Mouse (Mus musculus) kidney, embryonic 15.5 days (tissue): ENCODE results near the gene Tstd3. TPM values are rescaled to one million over a fixed set of nuclear protein-coding genes. Genes with fewer than 3 reads are reported as not detected.

Experiments used
- ATAC-seq: fragments of 200-750 bp; cut with Nextera tagmentation; replicated peaks from 2 replicates; pipeline ENCODE4 v1.8.0; 2017; ENCODE audit warnings: moderate TSS enrichment; ENCODE audit not compliant: low FRiP score
- H3K27ac ChIP-seq: fragments of 300-500 bp; sonication (generic); 2 replicates; pipeline ENCODE4 v1.5.1; 2015; ENCODE audit warnings: mild to moderate bottlenecking, inconsistent platforms
- H3K27me3 ChIP-seq: fragments of 300-500 bp; sonication (generic); 2 replicates; pipeline ENCODE4 v1.6.1; 2015; ENCODE audit warnings: inconsistent platforms
- H3K36me3 ChIP-seq: fragments of 300-500 bp; sonication (generic); 2 replicates; pipeline ENCODE4 v1.6.1; 2015; ENCODE audit warnings: inconsistent platforms
- H3K4me1 ChIP-seq: fragments of 300-500 bp; sonication (generic); 2 replicates; pipeline ENCODE4 v1.6.1; 2015; ENCODE audit warnings: inconsistent platforms
- H3K4me2 ChIP-seq: fragments of 300-500 bp; sonication (generic); 2 replicates; pipeline ENCODE4 v1.6.1; 2015; ENCODE audit warnings: moderate library complexity, mild to moderate bottlenecking, inconsistent platforms
- H3K4me3 ChIP-seq: fragments of 300-500 bp; sonication (generic); replicated peaks from 2 replicates; pipeline ENCODE4 v1.5.1; 2015; ENCODE audit warnings: mild to moderate bottlenecking, inconsistent platforms
- H3K9ac ChIP-seq: fragments of 300-500 bp; sonication (generic); 2 replicates; pipeline ENCODE4 v1.6.1; 2015; ENCODE audit warnings: mild to moderate bottlenecking, inconsistent platforms
- H3K9me3 ChIP-seq: fragments of 300-500 bp; sonication (generic); replicated peaks from 2 replicates; pipeline ENCODE4 v1.6.1; 2016; ENCODE audit warnings: inconsistent platforms
- WGBS: fragments of 180-500 bp; shearing (Covaris S2); methylation state at CpG from one replicate; pipeline ENCODE4 v1.1.7; 2015; ENCODE audit warnings: mixed read lengths; 5-methylcytosine and 5-hydroxymethylcytosine counted together
- polyA plus RNA-seq: library from polyadenylated mRNA; unstranded; fragments of >200 nt; fragmentation: Nextera tagmentation; extraction: Ambion mirVana; gene quantifications from 2 replicates; pipeline ENCODE4 v1.2.1, GENCODE M21; 2015

Gene Tstd3
- polyA plus RNA-seq, 1 experiment from 2014 or later: 11.5 TPM

DNA sequence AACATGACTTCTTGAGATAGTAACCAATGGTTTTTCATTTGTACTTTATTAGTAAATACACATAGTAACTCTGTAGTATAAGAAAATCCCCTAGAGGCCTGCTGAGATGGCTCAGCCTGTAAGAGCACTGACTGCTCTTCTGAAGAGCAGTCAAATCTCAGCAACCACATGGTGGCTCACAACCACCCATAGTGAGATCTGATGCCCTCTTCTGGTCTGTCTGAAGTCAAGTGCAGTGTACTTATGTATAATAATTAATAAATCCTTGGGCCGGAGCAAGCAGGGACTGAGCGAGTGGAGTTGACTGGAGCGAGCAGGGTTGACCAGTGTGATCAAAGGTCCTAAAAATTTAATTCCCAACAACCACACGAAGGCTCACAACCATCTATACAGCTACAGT lies 27.8 kb downstream of the Tstd3 start:
- H3K9ac ChIP-seq: no peak overlapping the region
- 85% methylated on average over 4 of the region's 4 CpGs for WGBS
- no peak overlapping the region for H3K27ac ChIP-seq
- H3K9me3 ChIP-seq: no peaks in the 10 kb centered on the region
- peaks cover 44% of the 10 kb centered on the region for H3K36me3 ChIP-seq
- H3K27me3 ChIP-seq: no peaks in the 10 kb centered on the region
- H3K4me3 ChIP-seq: no peak overlapping the region
- no peak overlapping the region for H3K4me2 ChIP-seq
- H3K4me1 ChIP-seq: no peaks in the 10 kb centered on the region
- no peak for ATAC-seq

DNA sequence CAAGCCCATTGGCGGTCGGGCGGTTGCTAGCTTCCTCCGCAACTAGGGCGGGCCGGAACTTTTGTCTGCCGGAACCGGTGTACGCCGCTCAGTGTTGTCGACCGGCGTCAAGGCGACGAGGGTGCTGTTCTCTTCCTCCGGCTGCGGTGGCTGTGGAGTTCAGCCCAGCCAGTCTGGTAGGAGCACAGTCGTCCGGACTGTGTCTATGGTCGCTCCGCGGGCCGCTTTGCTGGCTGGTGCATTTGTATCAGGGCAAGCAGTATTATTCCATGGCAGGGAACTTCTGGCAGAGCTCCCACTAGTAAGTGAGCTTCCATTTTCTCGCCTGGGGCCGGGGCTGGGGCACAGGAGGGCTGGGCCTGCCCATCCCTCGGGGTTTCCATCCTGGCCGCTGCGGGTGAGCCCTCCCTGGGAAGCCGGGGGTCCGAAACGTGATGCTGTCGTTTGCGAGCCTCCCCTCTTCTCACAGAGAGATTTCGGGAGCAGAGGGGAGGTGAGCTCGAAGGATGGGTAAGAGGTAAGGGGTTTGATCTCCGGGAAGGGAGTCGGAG lies 39.3 kb downstream of the Tstd3 start, which contains the start of gene Ccnc:
Gene Ccnc, plus strand, starts transcription at position 87 of the 551 bp plus-strand sequence.
- H3K27me3 ChIP-seq: 0 out of 2 replicates have a peak, but pooled peaks cover 3% of the 10 kb centered on the region
- H3K9ac ChIP-seq: peak within 1 kb of the TSS; percentile 67
- WGBS: under 1% methylated on average over 37 of the region's 37 CpGs
- H3K4me2 ChIP-seq: peak within 1 kb of the TSS; percentile 68
- H3K27ac ChIP-seq: peak within 1 kb of the TSS; percentile 75
- ATAC-seq: peak; percentile 99
- no peaks in the 10 kb centered on the region for H3K9me3 ChIP-seq
- peaks cover under 1% of the 10 kb centered on the region for H3K36me3 ChIP-seq
- H3K4me1 ChIP-seq: peaks cover 7% of the 10 kb centered on the region
- H3K4me3 ChIP-seq: peak within 1 kb of the TSS; percentile 65

DNA sequence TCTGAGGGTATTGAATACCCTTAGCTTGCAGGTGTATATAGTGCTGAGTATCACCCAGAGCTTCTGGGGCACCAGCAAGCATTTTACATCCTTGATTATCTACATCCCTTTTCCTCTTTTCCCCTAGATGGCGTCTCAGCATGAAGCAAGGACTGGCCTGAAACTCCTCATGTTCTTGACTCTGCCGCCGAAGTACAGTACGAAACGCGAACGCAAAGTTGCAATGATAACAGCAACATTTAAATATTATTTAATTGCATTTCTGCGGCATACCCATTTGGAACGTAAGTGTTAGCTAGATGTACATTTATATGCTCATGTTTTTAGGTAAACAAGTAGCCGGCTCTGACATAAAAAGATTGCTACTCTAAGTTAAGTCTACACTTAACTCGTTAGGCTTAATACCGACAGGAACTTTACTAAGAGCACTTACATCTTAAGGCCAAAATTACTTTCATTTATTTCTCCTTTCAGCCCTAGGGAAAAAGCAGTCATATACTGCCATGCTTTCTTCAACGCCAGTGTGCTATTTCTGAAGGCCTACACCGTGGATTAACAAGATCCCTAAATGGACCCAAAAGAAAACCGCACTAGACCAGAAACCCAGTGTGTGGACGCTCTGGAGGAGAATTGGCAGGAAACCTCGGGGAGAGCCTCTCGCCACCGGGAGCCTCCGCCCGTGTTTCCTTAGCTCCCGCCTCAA lies 39.9 kb downstream of the Tstd3 start:
- peak; percentile 61 for ATAC-seq
- 1% methylated on average over 22 of the region's 22 CpGs for WGBS
- H3K27ac ChIP-seq: peak overlapping the region; percentile 75; the same call in 1 of the 2 replicates
- peak overlapping the region; percentile 65 for H3K4me3 ChIP-seq
- no peaks in the 10 kb centered on the region for H3K36me3 ChIP-seq
- H3K4me2 ChIP-seq: peak overlapping the region; percentile 68
- peaks cover 7% of the 10 kb centered on the region for H3K4me1 ChIP-seq
- 0 out of 2 replicates have a peak, but pooled peaks cover 3% of the 10 kb centered on the region for H3K27me3 ChIP-seq
- peak overlapping the region; percentile 67; the same call in 1 of the 2 replicates for H3K9ac ChIP-seq
- no peaks in the 10 kb centered on the region for H3K9me3 ChIP-seq

DNA sequence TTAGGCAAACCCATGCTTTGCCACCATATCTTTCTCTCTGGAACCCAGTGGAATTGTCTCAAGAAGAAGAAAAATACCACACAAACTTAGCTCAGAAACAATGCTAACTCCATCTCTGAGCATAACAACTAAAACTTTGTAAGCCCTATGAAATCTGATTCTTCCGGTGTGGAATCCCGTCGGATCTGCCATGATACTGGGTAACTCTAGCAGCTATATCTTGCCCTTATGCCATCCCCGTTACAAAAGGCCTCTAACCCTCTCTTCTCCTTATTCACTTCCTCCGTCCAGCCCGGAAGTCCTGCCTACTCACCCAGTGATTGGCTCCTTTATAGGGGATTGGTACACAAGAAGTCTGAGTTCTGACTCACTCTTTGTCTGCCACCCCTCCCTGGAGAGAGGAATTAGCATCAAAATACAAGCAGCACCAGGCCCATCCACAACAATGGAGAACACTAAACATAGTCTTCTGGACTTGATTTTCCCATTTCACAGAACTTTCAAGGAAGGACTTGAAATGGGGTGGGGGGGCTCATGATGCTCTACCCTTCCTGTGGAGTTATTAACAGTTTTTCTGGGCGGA lies 44.2 kb downstream of the Tstd3 start:
- ATAC-seq: no peak
- no peak overlapping the region for H3K4me2 ChIP-seq
- WGBS: 57% methylated on average over 7 of the region's 7 CpGs

DNA sequence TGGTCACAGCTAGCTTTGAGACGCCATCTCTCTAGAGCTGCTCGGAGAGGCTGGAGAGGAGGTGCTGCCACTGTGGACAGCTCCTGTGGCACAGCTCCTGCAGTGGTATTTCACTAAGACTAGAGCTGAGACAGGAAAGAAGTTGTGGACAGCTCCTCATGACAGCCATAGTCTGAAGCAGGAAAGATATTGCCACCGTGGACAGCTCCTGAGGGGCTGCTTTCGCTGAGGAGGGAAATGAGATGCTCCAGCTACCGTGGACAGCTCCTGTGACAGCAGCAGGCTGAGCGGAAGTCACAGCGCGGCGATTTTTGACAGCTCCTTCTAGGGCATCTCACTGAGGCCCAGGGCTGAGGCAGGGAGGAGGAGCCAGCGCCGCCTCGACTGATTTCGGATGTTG lies 54.9 kb downstream of the Tstd3 start:
- 0 out of 2 replicates have a peak overlapping the region, but pooled peaks have one; percentile 31 for H3K4me2 ChIP-seq
- WGBS: 3% methylated on average over 13 of the region's 13 CpGs

More for the DNA sequence above, 44.2 kb downstream of the Tstd3 start:
- no peaks in the 10 kb centered on the region for H3K4me1 ChIP-seq
- H3K4me3 ChIP-seq: no peak overlapping the region
- no peak overlapping the region for H3K27ac ChIP-seq
- 0 out of 2 replicates have a peak, but pooled peaks cover 3% of the 10 kb centered on the region for H3K27me3 ChIP-seq
- H3K9me3 ChIP-seq: no peaks in the 10 kb centered on the region
- no peak overlapping the region for H3K9ac ChIP-seq
- H3K36me3 ChIP-seq: no peaks in the 10 kb centered on the region

More for the DNA sequence above, 54.9 kb downstream of the Tstd3 start:
- Histone ChIP-seq H3K9ac (no peak overlapping the region), H3K27ac (no peak overlapping the region), H3K9me3 (no peaks in the 10 kb centered on the region), H3K4me3 (no peak overlapping the region), H3K27me3 (no peaks in the 10 kb centered on the region; the same call in 1 of the 2 replicates), H3K36me3 (no peaks in the 10 kb centered on the region), H3K4me1 (no peaks in the 10 kb centered on the region)
- peak; percentile 99 for ATAC-seq

Other genes starting within 250 kb of the Tstd3 start
- gene Prdm13, start 81.2 kb downstream of the Tstd3 start, polyA plus RNA-seq: not detected in 2 replicates
- gene Ccnc, start 39.5 kb downstream of the Tstd3 start, polyA plus RNA-seq: 41.1 and 47.5 TPM in 2 replicates
- 6.8 and 9.9 TPM in 2 replicates for gene Usp45, start 56 bp downstream of the Tstd3 start, polyA plus RNA-seq
- gene Pnisr, start 80.4 kb upstream of the Tstd3 start, polyA plus RNA-seq: 136 and 139 TPM in 2 replicates
- gene Coq3, start 112.5 kb upstream of the Tstd3 start, polyA plus RNA-seq: 13.0 and 13.1 TPM in 2 replicates
- 4.1 and 4.6 TPM in 2 replicates for gene Faxc, start 164.1 kb upstream of the Tstd3 start, polyA plus RNA-seq